ENCODE assay signal across 7 mouse cellular contexts in genomic region chr14:46761186-46761585, GRCm38 (mm10). TPM values are rescaled to one million over a fixed set of nuclear protein-coding genes. Genes with fewer than 3 reads are reported as not detected.
DNase-seq lines count a peak whose midpoint lies in the region; ATAC-seq and TF ChIP-seq lines count a peak whose summit lies in the region.

No protein-coding gene starts in this region.

- no peak for TF ChIP-seq EP300 in liver, embryonic 14.5 days (IDR thresholded peaks at IDR 0.05; ENCODE audit: low read depth)

- H3K36me3 ChIP-seq in C2C12 (ENCODE audit: control insufficient read depth, insufficient read depth) (peaks cover 13% of the 10 kb centered on the region), ES-E14 (ENCODE audit: control insufficient read depth, insufficient read depth, low read length, poor library complexity, severe bottlenecking) (peaks cover 2% of the 10 kb centered on the region; the same call in 1 of the 2 replicates)
- no peaks in the 10 kb centered on the region for H3K36me3 ChIP-seq in forebrain, embryonic 15.5 days
- H3K36me3 ChIP-seq in liver, embryonic 14.5 days (replicated peaks; ENCODE audit: control insufficient read depth, insufficient read depth, low read depth): peaks cover 22% of the 10 kb centered on the region

- no peaks in the 10 kb centered on the region for H3K79me3 ChIP-seq in C2C12 (ENCODE audit: low read depth)

- no peak for ATAC-seq in forebrain, embryonic 15.5 days (replicated peaks)
- ATAC-seq in liver, embryonic 14.5 days (ENCODE audit: insufficient read depth): no peak
- no peak for ATAC-seq in inflammation-experienced regulatory T-cells, adult 6 months

- 49% methylated on average over 6 of the region's 6 CpGs for WGBS in forebrain, embryonic 15.5 days
- 21% methylated on average over 6 of the region's 6 CpGs for WGBS in liver, embryonic 14.5 days (ENCODE audit: insufficient replicate concordance)

- no peaks in the 10 kb centered on the region for H3K27me3 ChIP-seq in C2C12 (ENCODE audit: control insufficient read depth, insufficient read depth, insufficient read length)
- no peaks in the 10 kb centered on the region for H3K27me3 ChIP-seq in forebrain, embryonic 15.5 days
- H3K27me3 ChIP-seq in liver, embryonic 14.5 days (ENCODE audit: control insufficient read depth, insufficient read depth, low read length): no peaks in the 10 kb centered on the region

- no peak for DNase-seq in ES-E14 (ENCODE audit: low read depth, low spot score)
- DNase-seq in liver, embryonic 14.5 days (ENCODE audit: low read depth in 3 of 3, low spot score in 3 of 3): peak in 1 of 3 experiments; percentile 35
- no peak for DNase-seq in urinary bladder, postnatal 14 days (ENCODE audit: low spot score)
- DNase-seq in adrenal gland, adult 2 months: no peak

- peaks cover 5% of the 10 kb centered on the region in 2 experiments; a peak in 3 of 4 replicates for H3K4me1 ChIP-seq in ES-E14 (ENCODE audit: control insufficient read depth in 2 of 2, insufficient read depth in 2 of 2, low read length in 2 of 2, poor library complexity in 1 of 2)
- peaks cover 9% of the 10 kb centered on the region for H3K4me1 ChIP-seq in forebrain, embryonic 15.5 days
- peaks cover 5 to 15% of the 10 kb centered on the region in 2 experiments for H3K4me1 ChIP-seq in liver, embryonic 14.5 days (replicated peaks; ENCODE audit: control insufficient read depth in 2 of 2, insufficient read depth in 2 of 2, low read length in 1 of 2)

- peak overlapping the region; percentile 94 for H3K4me2 ChIP-seq in forebrain, embryonic 15.5 days (replicated peaks)
- peak overlapping the region; percentile 84 for H3K4me2 ChIP-seq in liver, embryonic 14.5 days (ENCODE audit: low read depth)

- H3K4me3 ChIP-seq in C2C12 (ENCODE audit: insufficient read depth, poor library complexity, severe bottlenecking) (peak overlapping the region; percentile 55), ES-E14 (ENCODE audit: insufficient read depth in 1 of 2, low read depth in 1 of 2, low read length in 2 of 2, poor library complexity in 1 of 2, severe bottlenecking in 1 of 2) (peak overlapping the region; percentile 91 to 99; a peak in 3 of 4 replicates)
- peak overlapping the region; percentile 56 for H3K4me3 ChIP-seq in forebrain, embryonic 15.5 days
- peak overlapping the region; percentile 91 to 94 for H3K4me3 ChIP-seq in liver, embryonic 14.5 days (ENCODE audit: insufficient read depth in 1 of 2, low read depth in 2 of 2, low read length in 2 of 2)

- in situ Hi-C loops in ES-E14 (cut with MboI; ENCODE audit: low sequenced_read_pairs in 2 of 2, unreplicated experiment in 2 of 2): no loop called here

- H3K9ac ChIP-seq in ES-E14 (ENCODE audit: insufficient read depth, low read depth, low read length, poor library complexity, severe bottlenecking): no peak overlapping the region
- peak overlapping the region; percentile 65; the same call in 1 of the 2 replicates for H3K9ac ChIP-seq in forebrain, embryonic 15.5 days (replicated peaks)
- H3K9ac ChIP-seq in liver, embryonic 14.5 days (replicated peaks): peak overlapping the region; percentile 98

- H3K27ac ChIP-seq in ES-E14 (ENCODE audit: insufficient read depth, low read depth, low read length, poor library complexity, severe bottlenecking): no peak overlapping the region
- no peak overlapping the region for H3K27ac ChIP-seq in forebrain, embryonic 15.5 days (replicated peaks)
- peak overlapping the region; percentile 6 for H3K27ac ChIP-seq in liver, embryonic 14.5 days

- H3K79me2 ChIP-seq in C2C12 (ENCODE audit: control insufficient read depth, insufficient read depth): no peaks in the 10 kb centered on the region

- H3K9me3 ChIP-seq in ES-E14 (ENCODE audit: control insufficient read depth, insufficient read depth, low read depth, low read length): no peaks in the 10 kb centered on the region
- no peaks in the 10 kb centered on the region for H3K9me3 ChIP-seq in forebrain, embryonic 15.5 days
- H3K9me3 ChIP-seq in liver, embryonic 14.5 days (ENCODE audit: control insufficient read depth, low read length): no peaks in the 10 kb centered on the region

- peak overlapping the region; percentile 27 for H3ac ChIP-seq in C2C12 (ENCODE audit: control insufficient read depth, insufficient read length, low read depth)

- TF ChIP-seq CTCF in C2C12 (IDR thresholded peaks at IDR 0.05; ENCODE audit: control insufficient read depth, insufficient read depth, insufficient read length): no peak
- TF ChIP-seq CTCF in liver, embryonic 14.5 days (IDR thresholded peaks at IDR 0.05; ENCODE audit: low read depth): no peak

TF ChIP-seq in C2C12, 6 proteins besides CTCF, POLR2A, EP300 and RAD21:
- no peak for TF ChIP-seq MAX (IDR thresholded peaks at IDR 0.05)
- TF ChIP-seq USF1 (IDR thresholded peaks at IDR 0.05; ENCODE audit: low read depth): no peak
- no peak for TF ChIP-seq FOSL1 (IDR thresholded peaks at IDR 0.05; ENCODE audit: insufficient read depth, low read length, poor library complexity, severe bottlenecking)
- TF ChIP-seq MYOD1 (IDR thresholded peaks at IDR 0.05; ENCODE audit: control insufficient read depth, insufficient read length, low read depth): no peak

TF ChIP-seq in ES-E14, 5 proteins besides CTCF, POLR2A, EP300 and RAD21:
- TF ChIP-seq MAFK (IDR thresholded peaks at IDR 0.05; ENCODE audit: insufficient read depth, low read depth, low read length) (no peak), ZC3H11A (IDR thresholded peaks at IDR 0.05; ENCODE audit: borderline replicate concordance, low read depth, low read length) (no peak), ZNF384 (IDR thresholded peaks at IDR 0.05; ENCODE audit: low read depth, low read length) (no peak), CHD2 (IDR thresholded peaks at IDR 0.05; ENCODE audit: low read depth, low read length) (no peak), HCFC1 (IDR thresholded peaks at IDR 0.05; ENCODE audit: borderline replicate concordance, insufficient read depth, low read length) (no peak)

RNA-seq across cellular contexts. Expression of gene Cdkn3, which starts 0.8 kb away (rescaled TPM):
- polyA plus RNA-seq in C2C12 (2012; fragmentation: generic; extraction: Trizol): 18.2 TPM
- total RNA-seq in ES-E14 (2012; rRNA removed): 7.2 and 9.6 TPM in 2 replicates
- polyA plus RNA-seq in forebrain, embryonic 15.5 days (2015; fragmentation: Nextera tagmentation; extraction: Ambion mirVana): 16.8 and 18.8 TPM in 2 replicates
- polyA plus RNA-seq in liver, embryonic 14.5 days (2012; rRNA removed): 28.8 and 41.1 TPM in 2 replicates
- polyA plus RNA-seq in liver, embryonic 14.5 days (2014; fragmentation: Nextera tagmentation; extraction: Ambion mirVana): 128 and 135 TPM in 2 replicates
- total RNA-seq in adrenal gland, adult 2 months (2021): 1 to 10 TPM; 1.2 to 2.1 TPM
- 0.20 TPM in 1 of 2 replicates, not detected in the other for polyA plus RNA-seq in adrenal gland, adult 2 months (2012; rRNA removed)
- 10 to 100 TPM in 1 of 3 experiments, 1 to 10 TPM in 2; 5.0 to 73.4 (median 7.6) TPM for polyA plus RNA-seq in inflammation-experienced regulatory T-cells, adult 6 months (2017; shearing (Covaris generic))

RNA-seq across cellular contexts. Expression of gene Cnih1, which starts 27.0 kb away (rescaled TPM):
- 87.1 TPM for polyA plus RNA-seq in C2C12 (2012; fragmentation: generic; extraction: Trizol)
- 45.0 and 65.4 TPM in 2 replicates for total RNA-seq in ES-E14 (2012; rRNA removed)
- 145 and 150 TPM in 2 replicates for polyA plus RNA-seq in forebrain, embryonic 15.5 days (2015; fragmentation: Nextera tagmentation; extraction: Ambion mirVana)
- 33.8 and 39.3 TPM in 2 replicates for polyA plus RNA-seq in liver, embryonic 14.5 days (2012; rRNA removed)
- polyA plus RNA-seq in liver, embryonic 14.5 days (2014; fragmentation: Nextera tagmentation; extraction: Ambion mirVana): 84.0 and 87.1 TPM in 2 replicates
- 100 to 1,000 TPM; 116 to 121 TPM for total RNA-seq in adrenal gland, adult 2 months (2021)
- polyA plus RNA-seq in adrenal gland, adult 2 months (2012; rRNA removed): 163 and 178 TPM in 2 replicates
- 10 to 100 TPM; 68.7 to 99.0 (median 71.8) TPM for polyA plus RNA-seq in inflammation-experienced regulatory T-cells, adult 6 months (2017; shearing (Covaris generic))
